Mouse (Mus musculus): ENCODE measurements at regions not wholly inside any gene's neighbourhood (a gene's known extent, or its start where the extent isn't known, plus 50 kb on each side); places are given as distances from the start of the nearest gene placed in this dataset.

DNA sequence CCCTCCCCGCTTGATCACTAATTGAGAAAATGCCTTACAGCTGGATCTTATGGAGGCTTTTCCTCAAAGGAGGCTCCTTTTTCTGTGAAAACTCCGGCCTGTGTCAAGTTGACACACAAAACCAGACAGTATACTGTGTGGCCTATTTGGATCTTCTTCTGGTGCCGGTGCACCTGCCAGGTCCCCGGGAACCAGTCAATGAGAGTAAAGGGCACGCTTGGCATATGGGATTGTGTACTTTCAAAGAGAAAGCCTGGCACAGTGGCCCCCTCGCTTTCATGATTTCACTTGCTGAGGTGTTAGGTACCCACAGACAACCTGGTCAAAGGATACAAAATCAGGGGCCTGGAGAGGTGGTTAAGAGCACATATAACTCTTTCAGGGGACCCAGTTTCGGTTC lies 167.9 kb upstream of the Rpl38 start:
- TF ChIP-seq POLR2A (IDR thresholded peaks at IDR 0.05; ENCODE audit: borderline replicate concordance, extremely low read depth, low read depth, low read length) (no peak), CTCF (IDR thresholded peaks at IDR 0.05; ENCODE audit: insufficient read depth, low read length) (no peak)

All from lung, adult 2 months (tissue).